Mouse (Mus musculus) CH12.LX (cell line): Measurements from ENCODE around the gene Reg1. TPM values are rescaled to one million over a fixed set of nuclear protein-coding genes. Genes with fewer than 3 reads are reported as not detected.
"Not testable (repeated sequence)": the region's sequence is repeated elsewhere in the genome, so short reads cannot be mapped to it uniquely, and the experiment has no call there.

ENCODE experiments used
- DNase-seq: peaks from one replicate; pipeline ENCODE4 v3.0.0-alpha.2; 2013; ENCODE audit errors: extremely low read depth
- H3K27ac ChIP-seq: 2 replicates; pipeline ENCODE4 v1.5.1; 2012; ENCODE audit warnings: low read depth, mild to moderate bottlenecking, control low read depth, moderate library complexity; ENCODE audit not compliant: insufficient read depth
- H3K27me3 ChIP-seq: replicated peaks from 2 replicates; pipeline ENCODE3; 2012; ENCODE audit warnings: inconsistent platforms
- H3K36me3 ChIP-seq, 2 experiments: replicated peaks in 1 of 2; 2 replicates each; pipeline versions ENCODE3 to v1.6.1; 2012; ENCODE audit warnings: inconsistent platforms in 1 of 2, low read length in 1 of 2, mild to moderate bottlenecking in 1 of 2, mixed read lengths in 1 of 2, moderate library complexity in 1 of 2; ENCODE audit not compliant: control insufficient read depth in 1 of 2, insufficient read depth in 1 of 2
- H3K4me1 ChIP-seq, 2 experiments: 2 replicates each; pipeline ENCODE4 v1.6.1; 2012; ENCODE audit warnings: inconsistent platforms in 1 of 2, moderate library complexity in 1 of 2; ENCODE audit not compliant: insufficient read depth in 2 of 2, control insufficient read depth in 1 of 2
- H3K4me2 ChIP-seq: 2 replicates; pipeline ENCODE4 v1.6.1; 2012; ENCODE audit warnings: low read depth, mild to moderate bottlenecking, control low read depth; ENCODE audit not compliant: poor library complexity, insufficient read depth, severe bottlenecking
- H3K4me3 ChIP-seq, 3 experiments: fragments of 150-350 bp in 1 of 3; sonication (generic) in 1 of 3; replicated peaks in 1 of 3; 2 replicates each; pipeline versions ENCODE3 to v1.5.1; 2011 to 2012; ENCODE audit warnings: low read depth in 2 of 3, low read length in 2 of 3, mild to moderate bottlenecking in 2 of 3, moderate library complexity in 2 of 3, control low read depth in 1 of 3, improper control_type of control experiment in 1 of 3, inconsistent platforms in 1 of 3, mixed read lengths in 1 of 3; ENCODE audit not compliant: poor library complexity in 1 of 3
- H3K79me2 ChIP-seq: replicated peaks from 2 replicates; pipeline ENCODE4 v1.6.1; 2012; ENCODE audit warnings: mild to moderate bottlenecking, moderate library complexity; ENCODE audit not compliant: control insufficient read depth, poor library complexity, insufficient read depth, severe bottlenecking; ENCODE audit errors: extremely low read depth
- H3K9ac ChIP-seq: 2 replicates; pipeline ENCODE4 v1.6.1; 2012; ENCODE audit warnings: low read depth, mild to moderate bottlenecking, control low read depth, moderate library complexity; ENCODE audit not compliant: insufficient read depth
- H3K9me3 ChIP-seq: replicated peaks from 2 replicates; pipeline ENCODE3; 2012; ENCODE audit warnings: low read length, inconsistent platforms, mixed read lengths
- BHLHE40 ChIP-seq: IDR thresholded peaks from 2 replicates; pipeline ENCODE4 v1.6.1; 2011; ENCODE audit warnings: mild to moderate bottlenecking, low read depth, low read length, improper control_type of control experiment
- CTCF ChIP-seq, 2 experiments: IDR thresholded peaks in 1 of 2; conservative IDR thresholded peaks in 1 of 2; 2 replicates each; pipeline ENCODE4 v1.5.1; 2011 to 2012; ENCODE audit warnings: low read depth in 2 of 2, low read length in 2 of 2, improper control_type of control experiment in 1 of 2, inconsistent platforms in 1 of 2, mild to moderate bottlenecking in 1 of 2, moderate library complexity in 1 of 2
- EP300 ChIP-seq: IDR thresholded peaks from 2 replicates; pipeline ENCODE4 v1.6.1; 2011; ENCODE audit warnings: low read length, improper control_type of control experiment
- ETS1 ChIP-seq: conservative IDR thresholded peaks from 2 replicates; pipeline ENCODE4 v1.6.1; 2012; ENCODE audit warnings: low read depth, mild to moderate bottlenecking, inconsistent platforms, low read length, improper control_type of control experiment, moderate library complexity
- HCFC1 ChIP-seq: IDR thresholded peaks from 2 replicates; pipeline ENCODE4 v1.6.1; 2012; ENCODE audit warnings: low read depth, mild to moderate bottlenecking, inconsistent platforms, low read length, improper control_type of control experiment
- IRF4 ChIP-seq: IDR thresholded peaks from 2 replicates; pipeline ENCODE4 v1.6.1; 2014; ENCODE audit warnings: low read depth, mild to moderate bottlenecking, inconsistent platforms, low read length, improper control_type of control experiment
- JUN ChIP-seq: IDR thresholded peaks from 2 replicates; pipeline ENCODE4 v1.6.1; 2011; ENCODE audit warnings: low read depth, mild to moderate bottlenecking, low read length, improper control_type of control experiment, moderate library complexity; ENCODE audit not compliant: insufficient read depth
- JUND ChIP-seq: conservative IDR thresholded peaks from 2 replicates; pipeline ENCODE4 v1.6.1; 2011; ENCODE audit warnings: low read depth, low read length, improper control_type of control experiment
- MAX ChIP-seq: IDR thresholded peaks from 2 replicates; pipeline ENCODE4 v1.6.1; 2011; ENCODE audit warnings: low read length, improper control_type of control experiment
- MEF2A ChIP-seq: IDR thresholded peaks from 2 replicates; pipeline ENCODE4 v1.6.1; 2014; ENCODE audit warnings: low read depth, mild to moderate bottlenecking, inconsistent platforms, low read length, improper control_type of control experiment, borderline replicate concordance
- MXI1 ChIP-seq: IDR thresholded peaks from 2 replicates; pipeline ENCODE4 v1.6.1; 2011; ENCODE audit warnings: mild to moderate bottlenecking, low read depth, low read length, improper control_type of control experiment
- NELFE ChIP-seq: IDR thresholded peaks from 2 replicates; pipeline ENCODE4 v1.6.1; 2011; ENCODE audit warnings: low read depth, low read length, improper control_type of control experiment
- RCOR1 ChIP-seq: conservative IDR thresholded peaks from 2 replicates; pipeline ENCODE4 v1.6.1; 2012; ENCODE audit warnings: low read depth, mild to moderate bottlenecking, inconsistent platforms, low read length, improper control_type of control experiment
- SMC3 ChIP-seq: IDR thresholded peaks from 2 replicates; pipeline ENCODE4 v1.6.1; 2011; ENCODE audit warnings: low read depth, low read length, improper control_type of control experiment
- TBP ChIP-seq: conservative IDR thresholded peaks from 2 replicates; pipeline ENCODE4 v1.6.1; 2011; ENCODE audit warnings: low read depth, low read length, improper control_type of control experiment
- UBTF ChIP-seq: IDR thresholded peaks from 2 replicates; pipeline ENCODE4 v1.6.1; 2012; ENCODE audit warnings: low read depth, mild to moderate bottlenecking, inconsistent platforms, low read length, improper control_type of control experiment, moderate library complexity
- USF2 ChIP-seq: conservative IDR thresholded peaks from 2 replicates; pipeline ENCODE4 v1.6.1; 2011; ENCODE audit warnings: low read depth, low read length, improper control_type of control experiment
- ZKSCAN1 ChIP-seq: IDR thresholded peaks from 2 replicates; pipeline ENCODE4 v1.6.1; 2012; ENCODE audit warnings: low read depth, inconsistent platforms, low read length, improper control_type of control experiment, borderline replicate concordance
- ZMIZ1 ChIP-seq: IDR thresholded peaks from 2 replicates; pipeline ENCODE4 v1.6.1; 2012; ENCODE audit warnings: low read depth, mild to moderate bottlenecking, inconsistent platforms, low read length, improper control_type of control experiment
- ZNF384 ChIP-seq: IDR thresholded peaks from 2 replicates; pipeline ENCODE4 v1.6.1; 2012; ENCODE audit warnings: low read depth, low read length, improper control_type of control experiment, inconsistent platforms
- dilution Hi-C: fragments of 300-500 bp; cut with MboI; formaldehyde crosslinking; loops from 2 replicates; pipeline ENCODE4 v1.14.3; 2020; ENCODE audit warnings: low sequenced_read_pairs; ENCODE audit not compliant: extremely low pct_unique_long_range_greater_than_20kb, extremely low pct_ligation_motif_present
- in situ Hi-C: fragments of 300-500 bp; cut with MboI; formaldehyde crosslinking; loops from 3 replicates; pipeline ENCODE4 v1.14.3; 2019; ENCODE audit warnings: low sequenced_read_pairs, low pct_ligation_motif_present, low pct_unique_long_range_greater_than_20kb, mixed read lengths
- polyA plus RNA-seq: library from polyadenylated mRNA; unstranded; fragments of >175 nt; gene quantifications from 2 replicates; pipeline ENCODE4 v1.2.1, GENCODE M21; 2012; ENCODE audit warnings: low read depth; ENCODE audit not compliant: insufficient read length
- total RNA-seq, 2 experiments: library from RNA; depleted of rRNA; stranded (reverse); fragments of 300-350 nt in 1 of 2; fragments of >200 nt in 1 of 2; gene quantifications; 2 replicates each; pipeline ENCODE4 v1.2.3; 2012 to 2014

Reg1 gene
- total RNA-seq (2012; rRNA removed) (not detected in 2 replicates), total RNA-seq (2014; rRNA removed) (not detected in 2 replicates), polyA plus RNA-seq (not detected in 2 replicates)

DNA sequence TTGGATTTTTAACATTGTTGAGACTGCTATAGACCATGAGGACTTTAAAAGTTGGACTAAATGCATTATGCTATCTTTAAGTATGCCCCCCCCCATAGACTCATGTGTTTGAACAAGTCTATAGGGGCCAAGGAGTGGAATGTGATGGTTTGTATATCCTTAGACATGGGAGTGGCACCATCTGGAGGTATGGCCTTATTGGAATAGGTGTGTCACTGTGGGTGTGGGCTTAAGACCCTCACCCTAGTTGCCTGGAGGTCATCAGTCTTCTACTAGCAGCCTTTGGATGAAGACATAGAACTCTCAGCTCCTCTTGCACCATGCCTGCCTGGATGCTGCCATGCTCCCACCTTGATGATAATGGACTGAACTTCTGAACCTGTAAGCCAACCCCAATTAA lies at the start of gene Reg1:
Gene Reg1 (plus strand): TSS at position 301 of the 400 bp plus-strand sequence.
- H3K4me2 ChIP-seq, dilution Hi-C loops, H3K79me2 ChIP-seq, DNase-seq, H3K4me3 ChIP-seq, H3K36me3 ChIP-seq, H3K27me3 ChIP-seq, in situ Hi-C loops, H3K4me1 ChIP-seq, H3K27ac ChIP-seq, H3K9ac ChIP-seq: not testable (repeated sequence)
- peaks cover 26% of the 10 kb centered on the region for H3K9me3 ChIP-seq

DNA sequence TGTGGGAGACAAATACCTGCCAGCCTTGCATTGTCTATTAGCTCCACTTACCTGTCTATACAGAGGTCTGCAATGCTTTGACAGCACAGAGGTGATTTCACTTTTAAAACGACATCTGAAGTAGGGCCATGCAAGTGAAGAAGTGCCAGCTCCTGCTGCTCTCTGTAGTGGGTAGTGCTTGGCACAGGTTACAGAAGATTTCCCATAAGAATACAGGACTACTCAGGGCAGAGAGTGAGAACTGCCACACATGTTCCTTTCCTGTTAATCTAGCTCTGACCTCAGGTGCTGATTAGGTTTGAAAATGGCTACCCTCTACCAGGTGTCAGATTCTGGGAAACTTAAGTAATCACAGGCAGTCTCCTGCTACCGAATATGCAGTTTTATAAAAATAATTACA lies 43.7 kb upstream of the Reg1 start, which contains the start of gene Reg3d:
Gene Reg3d (minus strand): TSS at position 101 of the 400 bp plus-strand sequence.
- H3K9ac ChIP-seq: no peak within 1 kb of the TSS
- H3K4me1 ChIP-seq: no peaks in the 10 kb centered on the region
- dilution Hi-C loops (no loop called here), in situ Hi-C loops (no loop called here)
- no peak within 1 kb of the TSS for H3K27ac ChIP-seq
- TF ChIP-seq JUN (no peak), NELFE (no peak), ZNF384 (no peak), BHLHE40 (no peak), RCOR1 (no peak), USF2 (no peak), CTCF (conservative IDR thresholded peaks at IDR 0.05 in 1 of 2, IDR thresholded peaks at IDR 0.05 in 1 of 2; ENCODE audit: low read depth in 2 of 2, low read length in 2 of 2) (no peak), ZMIZ1 (no peak), IRF4 (no peak), HCFC1 (no peak), SMC3 (no peak), MAX (no peak), EP300 (no peak), ETS1 (no peak), MXI1 (no peak), TBP (no peak), JUND (no peak), UBTF (no peak), MEF2A (no peak), ZKSCAN1 (no peak)
- H3K4me2 ChIP-seq: no peak within 1 kb of the TSS
- H3K79me2 ChIP-seq: no peaks in the 10 kb centered on the region
- H3K9me3 ChIP-seq: peaks cover 69% of the 10 kb centered on the region
- DNase-seq: no peak
- no peaks in the 10 kb centered on the region for H3K36me3 ChIP-seq
- H3K4me3 ChIP-seq: no peak within 1 kb of the TSS
- no peaks in the 10 kb centered on the region for H3K27me3 ChIP-seq
